Comparison of ENCODE assay signal across 26 mouse cellular contexts in genomic region chr15:30697356-30697755, GRCm38 (mm10).
DNase-seq lines count a peak whose midpoint lies in the region; ATAC-seq lines count a peak whose summit lies in the region.
"Had no signal": no experiment of that assay in that cellular context is flagged by ENCODE, and none has a peak within 500 bp of the region (broad histone marks: within the 10 kb centered on the region; RNA-seq: fewer than 3 reads in every experiment).

No protein-coding gene starts in this region.

- H3K9ac ChIP-seq in liver, embryonic 12.5 days = no peak overlapping the region
- no peak overlapping the region for H3K9ac ChIP-seq in kidney, embryonic 14.5 days (ENCODE audit: low read depth, low read length)
- H3K9ac ChIP-seq: hindbrain, embryonic 15.5 days; kidney, embryonic 15.5 days; limb, embryonic 15.5 days; stomach, embryonic 15.5 days had no signal

- H3K27ac ChIP-seq in liver, embryonic 12.5 days = no peak overlapping the region
- no peak overlapping the region for H3K27ac ChIP-seq in kidney, embryonic 14.5 days (ENCODE audit: low read depth, low read length)
- H3K27ac ChIP-seq: forebrain, embryonic 10.5 days; heart, adult 2 months; hindbrain, embryonic 15.5 days; kidney, embryonic 15.5 days; limb, embryonic 15.5 days; stomach, embryonic 15.5 days had no signal

- WGBS in liver, embryonic 12.5 days (ENCODE audit: insufficient replicate concordance) = 63% methylated on average over 5 of the region's 5 CpGs
- WGBS in kidney, embryonic 14.5 days = 84% methylated on average over 5 of the region's 5 CpGs

- no peak for ATAC-seq in liver, embryonic 12.5 days
- no peak for ATAC-seq in kidney, embryonic 14.5 days (ENCODE audit: low FRiP score, low TSS enrichment)
- ATAC-seq: CD4-positive, CD25-positive, alpha-beta regulatory T cell, adult 4 months; intestine, embryonic 16.5 days had no signal

- H3K9me3 ChIP-seq in liver, embryonic 12.5 days (replicated peaks) = no peaks in the 10 kb centered on the region
- no peaks in the 10 kb centered on the region for H3K9me3 ChIP-seq in kidney, embryonic 14.5 days (ENCODE audit: control insufficient read depth, low read length)
- H3K9me3 ChIP-seq: forebrain, embryonic 10.5 days; hindbrain, embryonic 15.5 days; kidney, embryonic 15.5 days; limb, embryonic 15.5 days; stomach, embryonic 15.5 days had no signal

- no peaks in the 10 kb centered on the region for H3K4me1 ChIP-seq in liver, embryonic 12.5 days
- H3K4me1 ChIP-seq in kidney, embryonic 14.5 days (ENCODE audit: control insufficient read depth, insufficient read depth, low read length) = no peaks in the 10 kb centered on the region
- H3K4me1 ChIP-seq: kidney, embryonic 15.5 days; limb, embryonic 15.5 days; stomach, embryonic 15.5 days had no signal

- no peak overlapping the region for H3K4me3 ChIP-seq in liver, embryonic 12.5 days
- no peak overlapping the region for H3K4me3 ChIP-seq in kidney, embryonic 14.5 days (ENCODE audit: low read length)
- H3K4me3 ChIP-seq: forebrain, embryonic 10.5 days; heart, adult 2 months; hindbrain, embryonic 15.5 days; kidney, embryonic 15.5 days; limb, embryonic 15.5 days; myocyte; stomach, embryonic 15.5 days had no signal

- peak; percentile 20 for DNase-seq in cerebellum, adult 11-12 months
- DNase-seq in cerebellum, adult 11 months = no peak
- DNase-seq in layer of hippocampus, adult 11-12 months (ENCODE audit: low spot score) = peak; percentile 21
- DNase-seq in layer of hippocampus, adult 9-10 months (ENCODE audit: low spot score) = no peak
- peak; percentile 25 for DNase-seq in right cerebral cortex, postnatal 4 days
- no peak for DNase-seq in right cerebral cortex, adult 18-20 months
- DNase-seq: gastrocnemius, postnatal 10 days; heart, adult 2 months; heart, postnatal 36 days; lung, adult 18-20 months; lung, postnatal 14 days; midbrain, embryonic 14.5 days; right cerebral cortex, postnatal 14 days; thymus, adult 18-20 months; thymus, postnatal 4 days had no signal

- H3K4me2 ChIP-seq in liver, embryonic 12.5 days = no peak overlapping the region
- no peak overlapping the region for H3K4me2 ChIP-seq in kidney, embryonic 14.5 days (replicated peaks; ENCODE audit: low read depth, low read length)
- H3K4me2 ChIP-seq: hindbrain, embryonic 15.5 days; kidney, embryonic 15.5 days; limb, embryonic 15.5 days; stomach, embryonic 15.5 days had no signal

- H3K27me3 ChIP-seq in liver, embryonic 12.5 days (replicated peaks) = no peaks in the 10 kb centered on the region
- H3K27me3 ChIP-seq in kidney, embryonic 14.5 days (ENCODE audit: control insufficient read depth, insufficient read depth, low read length) = no peaks in the 10 kb centered on the region
- H3K27me3 ChIP-seq: hindbrain, embryonic 15.5 days; kidney, embryonic 15.5 days; limb, embryonic 15.5 days; stomach, embryonic 15.5 days had no signal

- H3K36me3 ChIP-seq in liver, embryonic 12.5 days = no peaks in the 10 kb centered on the region
- no peaks in the 10 kb centered on the region for H3K36me3 ChIP-seq in kidney, embryonic 14.5 days (ENCODE audit: control insufficient read depth, insufficient read depth, low read length)
- H3K36me3 ChIP-seq: forebrain, embryonic 10.5 days; G1E; hindbrain, embryonic 15.5 days; kidney, embryonic 15.5 days; limb, embryonic 15.5 days; stomach, embryonic 15.5 days had no signal

Comparison
In these comparisons a context has a peak if more than half of its experiments do, and no peak if none do; other contexts are left out.
1. DNase-seq: peak in cerebellum, adult 11-12 months (single experiment), layer of hippocampus, adult 11-12 months (single experiment) and right cerebral cortex, postnatal 4 days (single experiment); none in cerebellum, adult 11 months (single experiment), layer of hippocampus, adult 9-10 months (single experiment) and right cerebral cortex, adult 18-20 months (single experiment).